Mouse (Mus musculus): ENCODE results near the gene Mas1.

GRCm38 (mm10) chr17:12902291-12902690 lies 34.3 kb upstream of the Mas1 start:
- TF ChIP-seq CTCF (IDR thresholded peaks at IDR 0.05; ENCODE audit: insufficient read depth, low read depth, low read length) (no peak), POLR2A (IDR thresholded peaks at IDR 0.05; ENCODE audit: insufficient read depth, low read depth, low read length) (no peak)
